Comparison of ENCODE assay signal across 9 mouse cellular contexts in the genomic region with DNA sequence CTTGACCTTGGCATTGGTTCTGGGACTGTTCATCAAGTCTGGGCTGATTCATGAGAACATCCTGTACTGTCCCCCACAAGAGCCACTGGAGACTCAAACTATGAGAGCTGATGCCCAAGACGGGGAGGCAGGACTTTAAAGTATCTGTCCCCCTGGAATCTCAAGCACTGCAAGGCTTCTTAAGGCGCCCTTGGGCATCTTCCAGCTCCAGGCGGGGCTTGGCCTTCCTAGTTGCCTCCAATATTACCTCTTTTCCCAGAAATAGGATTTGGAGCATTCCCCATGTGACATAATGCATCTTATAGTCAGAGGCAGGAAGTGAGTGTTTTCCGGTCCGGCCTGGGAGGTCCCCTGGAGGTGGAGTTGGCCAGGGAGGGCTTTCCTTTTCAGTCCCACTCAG. TPM values are rescaled to one million over a fixed set of nuclear protein-coding genes. Genes with fewer than 3 reads are reported as not detected.
DNase-seq lines count a peak whose midpoint lies in the region; ATAC-seq and TF ChIP-seq lines count a peak whose summit lies in the region.
"Had no signal": no experiment of that assay in that cellular context is flagged by ENCODE, and none has a peak within 500 bp of the region (broad histone marks: within the 10 kb centered on the region; RNA-seq: fewer than 3 reads in every experiment).

No protein-coding gene starts in this region.

- H3K4me3 ChIP-seq in intestine, embryonic 14.5 days (ENCODE audit: low read depth, low read length), result no peak overlapping the region
- H3K4me3 ChIP-seq in lung, adult 2 months (replicated peaks; ENCODE audit: extremely low read depth, low read depth, low read length), result no peak overlapping the region
- no peak overlapping the region for H3K4me3 ChIP-seq in midbrain, embryonic 10.5 days

- no peak for TF ChIP-seq POLR2A in lung, adult 2 months (IDR thresholded peaks at IDR 0.05; ENCODE audit: borderline replicate concordance, extremely low read depth, low read depth, low read length)

- H3K9me3 ChIP-seq in intestine, embryonic 14.5 days (ENCODE audit: control insufficient read depth, low read length), result no peaks in the 10 kb centered on the region
- H3K9me3 ChIP-seq in midbrain, embryonic 10.5 days (replicated peaks), result no peaks in the 10 kb centered on the region

- no peak overlapping the region for H3K4me2 ChIP-seq in intestine, embryonic 14.5 days (ENCODE audit: low read length)

- H3K4me1 ChIP-seq in intestine, embryonic 14.5 days (replicated peaks; ENCODE audit: control insufficient read depth, insufficient read depth, low read length), result peaks cover 12% of the 10 kb centered on the region; the same call in 1 of the 2 replicates
- peaks cover 25% of the 10 kb centered on the region for H3K4me1 ChIP-seq in lung, adult 2 months (ENCODE audit: control insufficient read depth, insufficient read depth, low read length)
- H3K4me1 ChIP-seq in midbrain, embryonic 10.5 days, result no peaks in the 10 kb centered on the region

- WGBS in intestine, embryonic 14.5 days, result 54% methylated on average over 5 of the region's 5 CpGs
- WGBS in lung, adult 2 months, result 32% methylated on average over 5 of the region's 5 CpGs
- WGBS in midbrain, embryonic 10.5 days, result 87% methylated on average over 5 of the region's 5 CpGs

- H3K27ac ChIP-seq in intestine, embryonic 14.5 days (ENCODE audit: low read depth), result peak overlapping the region; percentile 38; the same call in 1 of the 2 replicates
- H3K27ac ChIP-seq in midbrain, embryonic 10.5 days (replicated peaks), result no peak overlapping the region

- no peak for TF ChIP-seq CTCF in lung, adult 2 months (IDR thresholded peaks at IDR 0.05; ENCODE audit: insufficient read depth, low read length)

- no peak overlapping the region for H3K9ac ChIP-seq in intestine, embryonic 14.5 days (ENCODE audit: low read length)

- peak; percentile 89 for DNase-seq in NIH3T3 (ENCODE audit: low read depth)
- peak; percentile 67 for DNase-seq in fibroblast of lung, adult 2 months (ENCODE audit: low read depth)
- DNase-seq in intestine, embryonic 14.5 days (ENCODE audit: low spot score), result peak; percentile 57
- DNase-seq in lung, adult 2 months, result peak; percentile 48
- DNase-seq in cerebellum, adult 9-11 months, result no peak
- no peak for DNase-seq in yolk sac, embryonic 10.5 days (ENCODE audit: low spot score)
- no peak for DNase-seq in c-Kit-positive CD71-positive TER-119-positive erythroid progenitor cells, embryonic 14.5 days (ENCODE audit: low spot score)
- DNase-seq in midbrain, embryonic 10.5 days (ENCODE audit: low spot score), result no peak
- DNase-seq: cerebellum, adult 11-12 months had no signal

- H3K36me3 ChIP-seq in intestine, embryonic 14.5 days (ENCODE audit: control insufficient read depth, insufficient read depth, low read length), result no peaks in the 10 kb centered on the region
- H3K36me3 ChIP-seq in midbrain, embryonic 10.5 days, result no peaks in the 10 kb centered on the region

- no peak for ATAC-seq in intestine, embryonic 14.5 days (replicated peaks; ENCODE audit: low FRiP score, low TSS enrichment, low read depth)

- no peaks in the 10 kb centered on the region for H3K27me3 ChIP-seq in intestine, embryonic 14.5 days (replicated peaks; ENCODE audit: control insufficient read depth, insufficient read depth, low read length)
- no peaks in the 10 kb centered on the region for H3K27me3 ChIP-seq in midbrain, embryonic 10.5 days (ENCODE audit: low read depth, poor library complexity, severe bottlenecking)

RNA-seq across cellular contexts. Expression of a gene that starts 44.4 kb away (rescaled TPM):
- polyA plus RNA-seq in intestine, embryonic 14.5 days (2014; fragmentation: Nextera tagmentation; extraction: Ambion mirVana), result 439 and 475 TPM in 2 replicates
- 228 and 400 TPM in 2 replicates for polyA plus RNA-seq in lung, adult 2 months (2012; rRNA removed)
- 378 and 386 TPM in 2 replicates for polyA plus RNA-seq in midbrain, embryonic 10.5 days (2016; fragmentation: Nextera tagmentation; extraction: Ambion mirVana)

RNA-seq across cellular contexts. Expression of a gene that starts 50.1 kb away (rescaled TPM):
- 51.6 and 52.2 TPM in 2 replicates for polyA plus RNA-seq in intestine, embryonic 14.5 days (2014; fragmentation: Nextera tagmentation; extraction: Ambion mirVana)
- 123 and 152 TPM in 2 replicates for polyA plus RNA-seq in lung, adult 2 months (2012; rRNA removed)
- polyA plus RNA-seq in midbrain, embryonic 10.5 days (2016; fragmentation: Nextera tagmentation; extraction: Ambion mirVana), result 28.1 and 31.7 TPM in 2 replicates

Comparison
In these comparisons a context has a peak if more than half of its experiments do, and no peak if none do; other contexts are left out.
1. DNase-seq: peak in NIH3T3 (single experiment), fibroblast of lung, adult 2 months (single experiment), intestine, embryonic 14.5 days (single experiment) and lung, adult 2 months (single experiment); none in cerebellum, adult 9-11 months (single experiment), yolk sac, embryonic 10.5 days (single experiment), c-Kit-positive CD71-positive TER-119-positive erythroid progenitor cells, embryonic 14.5 days (single experiment) and midbrain, embryonic 10.5 days (single experiment).